Mouse (Mus musculus) gastrocnemius, postnatal 36 days (tissue): ENCODE results near the gene Dagla. TPM values are rescaled to one million over a fixed set of nuclear protein-coding genes. Genes with fewer than 3 reads are reported as not detected.
A peak's percentile ranks its signal among the peaks of the same experiment; 100 is the strongest.

ENCODE experiments used
- DNase-seq, 2 experiments: peaks; one replicate each; pipeline ENCODE4 v3.0.0; 2022
- intact Hi-C: fragments of 180-260 bp; cut with DNase I; formaldehyde crosslinking; loops from one replicate; pipeline ENCODE4 v1.15.1; 2025
- total RNA-seq, 2 experiments: library from RNA; stranded (reverse); gene quantifications; 2 replicates each; pipeline ENCODE4 v1.2.3; 2021

Dagla gene
- total RNA-seq, 2 experiments from 2014 or later = 6.9 to 8.9 TPM

- intact Hi-C loops = no loop called here
- no peak for DNase-seq
These were observed 16.3 kb downstream of the Dagla start for GRCm38 (mm10) chr19:10288125-10289040.

- intact Hi-C loops = no loop called here
- no peak for DNase-seq
These were observed 18.2 kb downstream of the Dagla start for GRCm38 (mm10) chr19:10286458-10286872.

GRCm38 (mm10) chr19:10280771-10281540, 23.7 kb downstream of the Dagla start:
- DNase-seq = no peak
- intact Hi-C loops = no loop called here

GRCm38 (mm10) chr19:10279668-10280067, 25.0 kb downstream of the Dagla start:
- no peak for DNase-seq
- intact Hi-C loops = no loop called here

GRCm38 (mm10) chr19:10278669-10279324, 25.9 kb downstream of the Dagla start:
- intact Hi-C loops = no loop called here
- peak in 1 of 2 experiments; percentile 42 for DNase-seq

GRCm38 (mm10) chr19:10277759-10278158, 26.9 kb downstream of the Dagla start:
- intact Hi-C loops = no loop called here
- DNase-seq = peak in 1 of 2 experiments; percentile 43

- DNase-seq = no peak
These were observed 27.3 kb downstream of the Dagla start for GRCm38 (mm10) chr19:10277331-10277730.

GRCm38 (mm10) chr19:10276483-10277144, 28.1 kb downstream of the Dagla start:
- intact Hi-C loops = no loop called here
- DNase-seq = no peak

More at GRCm38 (mm10) chr19:10277331-10277730, 27.3 kb downstream of the Dagla start:
- intact Hi-C loops = no loop called here

GRCm38 (mm10) chr19:10274056-10274455, 30.6 kb downstream of the Dagla start:
- intact Hi-C loops = no loop called here
- no peak for DNase-seq

GRCm38 (mm10) chr19:10272746-10273145, 31.9 kb downstream of the Dagla start:
- intact Hi-C loops = no loop called here

GRCm38 (mm10) chr19:10271592-10271991, 33.1 kb downstream of the Dagla start:
- intact Hi-C loops = no loop called here

More at GRCm38 (mm10) chr19:10272746-10273145, 31.9 kb downstream of the Dagla start:
- no peak for DNase-seq

GRCm38 (mm10) chr19:10270356-10270755, 34.3 kb downstream of the Dagla start:
- intact Hi-C loops = no loop called here
- DNase-seq = no peak

More at GRCm38 (mm10) chr19:10271592-10271991, 33.1 kb downstream of the Dagla start:
- no peak for DNase-seq

GRCm38 (mm10) chr19:10268851-10269250, 35.8 kb downstream of the Dagla start:
- intact Hi-C loops = no loop called here
- no peak for DNase-seq

- intact Hi-C loops = loop anchor here (2.0 kb wide), 1 partner anchor 37 kb away; the partner anchor contains the start of gene Dagla
These were observed 36.7 kb downstream of the Dagla start for GRCm38 (mm10) chr19:10267953-10268352.

GRCm38 (mm10) chr19:10267057-10267456, 37.6 kb downstream of the Dagla start:
- no peak for DNase-seq
- intact Hi-C loops = loop anchor here (2.0 kb wide), 1 partner anchor 38 kb away; the partner anchor contains the start of gene Dagla

More at GRCm38 (mm10) chr19:10267953-10268352, 36.7 kb downstream of the Dagla start:
- DNase-seq = no peak

- intact Hi-C loops = loop anchor here (2.0 kb wide), 1 partner anchor 38 kb away; the partner anchor contains the start of gene Dagla
- peak; percentile 80 to 84 for DNase-seq
These were observed 38.4 kb downstream of the Dagla start for GRCm38 (mm10) chr19:10266196-10266850.

GRCm38 (mm10) chr19:10261369-10261768, 43.3 kb downstream of the Dagla start:
- DNase-seq = no peak

GRCm38 (mm10) chr19:10258279-10259011, 46.2 kb downstream of the Dagla start:
- intact Hi-C loops = loop anchor here (5.0 kb wide), 1 partner anchor 179 kb away; no protein-coding TSS in a partner anchor
- peak; percentile 66 to 76 for DNase-seq

More at GRCm38 (mm10) chr19:10261369-10261768, 43.3 kb downstream of the Dagla start:
- intact Hi-C loops = no loop called here
